Mouse (Mus musculus): Measurements from ENCODE around the gene Mum1. TPM values are rescaled to one million over a fixed set of nuclear protein-coding genes. Genes with fewer than 3 reads are reported as not detected.
"Not testable (repeated sequence)": the region's sequence is repeated elsewhere in the genome, so short reads cannot be mapped to it uniquely, and the experiment has no call there.

Gene Mum1
- polyA plus RNA-seq, 1 experiment from 2014 or later = 34.0 TPM

GRCm38 (mm10) chr10:80204055-80204454 is 22.2 kb upstream of the Mum1 start:
- 24% methylated on average over 7 of the region's 7 CpGs for WGBS
- H3K27me3 ChIP-seq (replicated peaks; ENCODE audit: insufficient read depth, low read length) = no peaks in the 10 kb centered on the region
- no peak for ATAC-seq
- no peak overlapping the region for H3K9ac ChIP-seq (replicated peaks; ENCODE audit: low read depth)
- H3K27ac ChIP-seq (ENCODE audit: low read length) = no peak overlapping the region
- no peaks in the 10 kb centered on the region for H3K4me1 ChIP-seq (ENCODE audit: insufficient read depth, low read depth, low read length)
- DNase-seq (ENCODE audit: low spot score) = no peak
- no peaks in the 10 kb centered on the region for H3K36me3 ChIP-seq (ENCODE audit: insufficient read depth, low read length)
- H3K4me2 ChIP-seq (replicated peaks; ENCODE audit: low read depth, low read length) = no peak overlapping the region
- H3K9me3 ChIP-seq (ENCODE audit: low read length) = no peaks in the 10 kb centered on the region
- no peak overlapping the region for H3K4me3 ChIP-seq (ENCODE audit: low read depth, low read length)
- TF ChIP-seq CTCF (IDR thresholded peaks at IDR 0.05) (no peak), EP300 (IDR thresholded peaks at IDR 0.05) (no peak)

GRCm38 (mm10) chr10:80207201-80207600 is 19.0 kb upstream of the Mum1 start:
- no peak for ATAC-seq
- Histone ChIP-seq H3K9me3 (ENCODE audit: low read length) (no peaks in the 10 kb centered on the region), H3K36me3 (ENCODE audit: insufficient read depth, low read length) (no peaks in the 10 kb centered on the region), H3K4me2 (replicated peaks; ENCODE audit: low read depth, low read length) (no peak overlapping the region), H3K9ac (replicated peaks; ENCODE audit: low read depth) (no peak overlapping the region), H3K4me3 (ENCODE audit: low read depth, low read length) (no peak overlapping the region), H3K4me1 (ENCODE audit: insufficient read depth, low read depth, low read length) (no peaks in the 10 kb centered on the region), H3K27me3 (replicated peaks; ENCODE audit: insufficient read depth, low read length) (no peaks in the 10 kb centered on the region), H3K27ac (ENCODE audit: low read length) (no peak overlapping the region)
- no peak for DNase-seq (ENCODE audit: low spot score)
- WGBS = 74% methylated on average over 1 of the region's 1 CpGs
- no peak for TF ChIP-seq CTCF (IDR thresholded peaks at IDR 0.05)
- no peak for TF ChIP-seq EP300 (IDR thresholded peaks at IDR 0.05)

GRCm38 (mm10) chr10:80207676-80208075 is 18.6 kb upstream of the Mum1 start:
- H3K27ac ChIP-seq (ENCODE audit: low read length) = no peak overlapping the region
- ATAC-seq = no peak

GRCm38 (mm10) chr10:80208248-80208647 is 18.0 kb upstream of the Mum1 start:
- TF ChIP-seq CTCF (IDR thresholded peaks at IDR 0.05) (no peak), EP300 (IDR thresholded peaks at IDR 0.05) (no peak)
- H3K4me2 ChIP-seq (replicated peaks; ENCODE audit: low read depth, low read length) = no peak overlapping the region
- H3K36me3 ChIP-seq (ENCODE audit: insufficient read depth, low read length) = no peaks in the 10 kb centered on the region
- H3K9me3 ChIP-seq (ENCODE audit: low read length) = no peaks in the 10 kb centered on the region
- no peak for DNase-seq (ENCODE audit: low spot score)
- no peaks in the 10 kb centered on the region for H3K27me3 ChIP-seq (replicated peaks; ENCODE audit: insufficient read depth, low read length)
- no peak for ATAC-seq
- no peak overlapping the region for H3K27ac ChIP-seq (ENCODE audit: low read length)
- 64% methylated on average over 4 of the region's 4 CpGs for WGBS
- H3K4me3 ChIP-seq (ENCODE audit: low read depth, low read length) = no peak overlapping the region
- no peak overlapping the region for H3K9ac ChIP-seq (replicated peaks; ENCODE audit: low read depth)
- H3K4me1 ChIP-seq (ENCODE audit: insufficient read depth, low read depth, low read length) = no peaks in the 10 kb centered on the region

More at GRCm38 (mm10) chr10:80207676-80208075, 18.6 kb upstream of the Mum1 start:
- Histone ChIP-seq H3K9me3 (ENCODE audit: low read length) (no peaks in the 10 kb centered on the region), H3K4me3 (ENCODE audit: low read depth, low read length) (no peak overlapping the region), H3K4me1 (ENCODE audit: insufficient read depth, low read depth, low read length) (no peaks in the 10 kb centered on the region), H3K4me2 (replicated peaks; ENCODE audit: low read depth, low read length) (no peak overlapping the region), H3K36me3 (ENCODE audit: insufficient read depth, low read length) (no peaks in the 10 kb centered on the region), H3K9ac (replicated peaks; ENCODE audit: low read depth) (no peak overlapping the region), H3K27me3 (replicated peaks; ENCODE audit: insufficient read depth, low read length) (no peaks in the 10 kb centered on the region)
- DNase-seq (ENCODE audit: low spot score) = no peak
- WGBS = 73% methylated on average over 10 of the region's 10 CpGs
- no peak for TF ChIP-seq CTCF (IDR thresholded peaks at IDR 0.05)
- TF ChIP-seq EP300 (IDR thresholded peaks at IDR 0.05) = no peak

GRCm38 (mm10) chr10:80208841-80209371 is 17.3 kb upstream of the Mum1 start:
- Histone ChIP-seq H3K4me3 (ENCODE audit: low read depth, low read length) (no peak overlapping the region), H3K9me3 (ENCODE audit: low read length) (no peaks in the 10 kb centered on the region), H3K27ac (ENCODE audit: low read length) (no peak overlapping the region), H3K9ac (replicated peaks; ENCODE audit: low read depth) (no peak overlapping the region), H3K27me3 (replicated peaks; ENCODE audit: insufficient read depth, low read length) (no peaks in the 10 kb centered on the region), H3K4me1 (ENCODE audit: insufficient read depth, low read depth, low read length) (no peaks in the 10 kb centered on the region), H3K4me2 (replicated peaks; ENCODE audit: low read depth, low read length) (no peak overlapping the region), H3K36me3 (ENCODE audit: insufficient read depth, low read length) (no peaks in the 10 kb centered on the region)
- no peak for DNase-seq (ENCODE audit: low spot score)
- 23% methylated on average over 24 of the region's 24 CpGs for WGBS
- no peak for ATAC-seq
- TF ChIP-seq EP300 (IDR thresholded peaks at IDR 0.05) (no peak), CTCF (IDR thresholded peaks at IDR 0.05) (no peak)

GRCm38 (mm10) chr10:80211547-80212103 is 14.6 kb upstream of the Mum1 start:
- H3K36me3 ChIP-seq (ENCODE audit: insufficient read depth, low read length); H3K27me3 ChIP-seq (replicated peaks; ENCODE audit: insufficient read depth, low read length); H3K4me1 ChIP-seq (ENCODE audit: insufficient read depth, low read depth, low read length); H3K9me3 ChIP-seq (ENCODE audit: low read length); DNase-seq (ENCODE audit: low spot score); H3K27ac ChIP-seq (ENCODE audit: low read length); H3K4me3 ChIP-seq (ENCODE audit: low read depth, low read length); H3K9ac ChIP-seq (replicated peaks; ENCODE audit: low read depth); ATAC-seq; H3K4me2 ChIP-seq (replicated peaks; ENCODE audit: low read depth, low read length): not testable (repeated sequence)
- WGBS = 66% methylated on average over 6 of the region's 7 CpGs
